Mouse (Mus musculus) forebrain, postnatal 0 days (tissue): ENCODE measurements around the gene Txk. TPM values are rescaled to one million over a fixed set of nuclear protein-coding genes. Genes with fewer than 3 reads are reported as not detected.
A peak's percentile ranks its signal among the peaks of the same experiment; 100 is the strongest.

Experiments
- ATAC-seq: fragments of 200-750 bp; cut with Nextera tagmentation; 2 replicates; pipeline ENCODE4 v1.8.0; 2017; ENCODE audit warnings: mild to moderate bottlenecking, moderate library complexity
- DNase-seq: peaks from one replicate; pipeline ENCODE4 v3.0.0-alpha.2; 2015
- H3K27ac ChIP-seq: fragments of 300-500 bp; sonication (generic); 2 replicates; pipeline ENCODE4 v1.5.1; 2014; ENCODE audit warnings: low read depth, mild to moderate bottlenecking, antibody characterized with exemption, low read length, moderate library complexity, mixed read lengths
- H3K27me3 ChIP-seq: fragments of 300-500 bp; sonication (generic); 2 replicates; pipeline ENCODE4 v1.6.1; 2014; ENCODE audit warnings: mild to moderate bottlenecking, low read length, mixed read lengths; ENCODE audit not compliant: insufficient read depth
- H3K36me3 ChIP-seq: fragments of 300-500 bp; sonication (generic); 2 replicates; pipeline ENCODE4 v1.6.1; 2014; ENCODE audit warnings: mild to moderate bottlenecking, moderate library complexity; ENCODE audit not compliant: insufficient read depth
- H3K4me1 ChIP-seq: fragments of 300-500 bp; sonication (generic); 2 replicates; pipeline ENCODE4 v1.6.1; 2014; ENCODE audit warnings: antibody characterized with exemption; ENCODE audit not compliant: insufficient read depth
- H3K4me2 ChIP-seq: fragments of 300-500 bp; sonication (generic); 2 replicates; pipeline ENCODE4 v1.6.1; 2014; ENCODE audit warnings: low read depth, mild to moderate bottlenecking, moderate library complexity
- H3K4me3 ChIP-seq: fragments of 300-500 bp; sonication (generic); 2 replicates; pipeline ENCODE4 v1.5.1; 2014; ENCODE audit warnings: low read depth, low read length, mixed read lengths
- H3K9ac ChIP-seq: fragments of 300-500 bp; sonication (generic); 2 replicates; pipeline ENCODE4 v1.6.1; 2014; ENCODE audit warnings: mild to moderate bottlenecking
- H3K9me3 ChIP-seq: fragments of 300-500 bp; sonication (generic); 2 replicates; pipeline ENCODE4 v1.6.1; 2016; ENCODE audit warnings: low read length
- CTCF ChIP-seq: sonication (generic); IDR thresholded peaks from 2 replicates; pipeline ENCODE4 v1.5.1; 2016; ENCODE audit warnings: antibody characterized with exemption, control low read depth, low read depth
- WGBS: fragments of 180-500 bp; shearing (Covaris S2); extraction: QIAGEN DNeasy Blood & Tissue Kit; methylation state at CpG from one replicate; pipeline ENCODE4 v1.1.7; 2014; 5-methylcytosine and 5-hydroxymethylcytosine counted together
- polyA plus RNA-seq: library from polyadenylated mRNA; unstranded; fragments of >200 nt; fragmentation: Nextera tagmentation; extraction: Ambion mirVana; gene quantifications from 2 replicates; pipeline ENCODE4 v1.2.1, GENCODE M21; 2015
- total RNA-seq: library from RNA; depleted of rRNA; stranded (reverse); fragments of >200 nt; gene quantifications from 2 replicates; pipeline ENCODE4 v1.2.3, GENCODE M21; 2014

Gene Txk
- total and polyA plus RNA-seq, 2 experiments from 2014 or later: 0.13 TPM; not detected in 1

DNA sequence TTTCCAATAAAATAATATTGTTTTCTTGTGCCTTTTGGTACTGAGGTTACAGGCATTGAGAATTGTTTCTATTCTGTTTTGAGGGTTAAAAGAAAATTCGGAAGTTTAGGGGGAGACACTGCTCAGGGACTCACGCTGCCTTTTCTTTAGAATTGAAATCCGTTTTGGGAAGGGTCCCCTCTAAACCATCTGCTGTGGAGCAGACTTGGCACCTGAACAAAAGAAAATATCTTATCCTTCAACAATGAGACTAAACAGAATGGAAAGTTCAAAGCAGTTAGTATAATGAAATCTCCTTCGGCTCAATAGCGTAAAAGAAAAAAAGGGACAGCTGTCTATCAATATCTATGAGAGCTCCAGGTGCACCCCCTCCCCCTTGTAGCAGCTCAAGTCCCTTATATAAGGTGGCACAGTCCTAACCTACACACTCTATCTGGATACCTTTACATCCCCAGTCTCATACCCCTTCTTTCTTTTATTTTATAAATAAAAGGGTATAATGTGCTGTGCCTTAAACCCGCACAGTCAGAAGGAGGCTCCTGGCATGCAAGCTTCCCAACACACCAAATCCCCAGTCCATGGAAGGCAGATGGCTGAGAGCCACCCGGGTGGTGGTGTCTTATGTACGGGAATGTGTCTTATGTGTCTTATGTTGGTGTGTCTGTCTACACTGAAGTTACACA is 81.4 kb downstream of the Txk start:
- 18% methylated on average over 8 of the region's 8 CpGs for WGBS
- no peaks in the 10 kb centered on the region for H3K27me3 ChIP-seq
- no peak overlapping the region for H3K4me3 ChIP-seq
- H3K4me1 ChIP-seq: no peaks in the 10 kb centered on the region
- no peak overlapping the region for H3K4me2 ChIP-seq
- H3K9me3 ChIP-seq: no peaks in the 10 kb centered on the region
- no peak overlapping the region for H3K9ac ChIP-seq
- H3K36me3 ChIP-seq: no peaks in the 10 kb centered on the region
- no peak overlapping the region for H3K27ac ChIP-seq
- no peak for TF ChIP-seq CTCF
- ATAC-seq (no peak), DNase-seq (peak; percentile 25)

DNA sequence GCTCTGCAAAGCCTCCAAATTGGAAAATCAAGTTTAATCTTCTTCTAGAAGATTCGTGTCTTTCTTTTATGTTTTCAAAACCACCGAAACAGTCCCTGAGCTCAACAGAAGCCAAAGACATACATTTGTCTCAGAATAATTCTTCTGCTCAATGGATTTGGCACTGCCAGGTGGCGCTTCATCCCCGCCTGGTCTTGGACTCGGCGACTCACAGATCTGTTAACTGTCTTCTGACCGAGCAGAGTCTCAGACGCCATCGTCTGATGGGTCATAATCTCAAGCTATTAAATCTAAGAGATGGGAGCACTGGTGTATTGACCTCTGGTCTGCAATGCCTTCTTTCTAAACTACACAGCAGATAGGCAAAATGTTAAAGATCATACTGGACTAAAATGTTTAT is 84.2 kb downstream of the Txk start:
- Histone ChIP-seq H3K9ac (no peak overlapping the region), H3K4me3 (no peak overlapping the region), H3K9me3 (no peaks in the 10 kb centered on the region), H3K27ac (no peak overlapping the region), H3K4me1 (no peaks in the 10 kb centered on the region), H3K4me2 (no peak overlapping the region), H3K36me3 (no peaks in the 10 kb centered on the region), H3K27me3 (no peaks in the 10 kb centered on the region)
- ATAC-seq (no peak), DNase-seq (no peak)
- WGBS: 69% methylated on average over 9 of the region's 9 CpGs
- no peak for TF ChIP-seq CTCF

GRCm38 (mm10) chr5:72666428-72666827 is 86.1 kb downstream of the Txk start:
- Histone ChIP-seq H3K4me1 (no peaks in the 10 kb centered on the region), H3K27ac (no peak overlapping the region), H3K27me3 (no peaks in the 10 kb centered on the region), H3K4me3 (no peak overlapping the region), H3K4me2 (no peak overlapping the region), H3K9ac (no peak overlapping the region), H3K9me3 (no peaks in the 10 kb centered on the region), H3K36me3 (no peaks in the 10 kb centered on the region)
- 61% methylated on average over 7 of the region's 7 CpGs for WGBS
- no peak for TF ChIP-seq CTCF
- ATAC-seq (no peak), DNase-seq (no peak)

DNA sequence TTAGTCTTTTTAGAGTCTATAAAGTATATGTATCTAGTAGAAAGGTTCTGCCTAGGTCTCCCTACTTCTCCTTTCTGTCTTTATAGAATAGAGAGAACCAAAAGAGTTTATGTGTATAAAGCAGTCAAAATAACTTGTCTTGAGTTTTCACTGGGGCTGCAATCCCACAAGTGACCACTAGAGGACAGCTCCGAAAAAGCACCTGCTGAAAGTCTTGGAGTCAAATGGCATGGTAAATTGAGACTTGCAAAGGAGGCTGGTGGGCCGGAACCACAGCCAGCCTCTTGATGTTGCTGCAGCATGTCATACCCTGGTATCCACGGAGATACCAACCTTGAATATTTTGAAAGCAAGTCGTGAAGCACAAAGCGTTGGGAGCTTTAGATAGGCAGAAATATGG is 87.3 kb downstream of the Txk start:
- DNase-seq: peak; percentile 55
- no peaks in the 10 kb centered on the region for H3K27me3 ChIP-seq
- no peak overlapping the region for H3K4me2 ChIP-seq
- TF ChIP-seq CTCF: peak; percentile 81
- H3K4me3 ChIP-seq: no peak overlapping the region
- no peak for ATAC-seq
- 24% methylated on average over 5 of the region's 5 CpGs for WGBS
- no peaks in the 10 kb centered on the region for H3K36me3 ChIP-seq
- H3K9ac ChIP-seq: no peak overlapping the region
- H3K27ac ChIP-seq: no peak overlapping the region
- no peaks in the 10 kb centered on the region for H3K4me1 ChIP-seq
- H3K9me3 ChIP-seq: no peaks in the 10 kb centered on the region

GRCm38 (mm10) chr5:72664854-72665253 is 87.7 kb downstream of the Txk start:
- Histone ChIP-seq H3K27me3 (no peaks in the 10 kb centered on the region), H3K9ac (no peak overlapping the region), H3K4me3 (no peak overlapping the region), H3K27ac (no peak overlapping the region), H3K36me3 (no peaks in the 10 kb centered on the region), H3K4me2 (no peak overlapping the region), H3K4me1 (no peaks in the 10 kb centered on the region), H3K9me3 (no peaks in the 10 kb centered on the region)
- 59% methylated on average over 3 of the region's 3 CpGs for WGBS
- no peak for TF ChIP-seq CTCF
- no peak for ATAC-seq
- no peak for DNase-seq

DNA sequence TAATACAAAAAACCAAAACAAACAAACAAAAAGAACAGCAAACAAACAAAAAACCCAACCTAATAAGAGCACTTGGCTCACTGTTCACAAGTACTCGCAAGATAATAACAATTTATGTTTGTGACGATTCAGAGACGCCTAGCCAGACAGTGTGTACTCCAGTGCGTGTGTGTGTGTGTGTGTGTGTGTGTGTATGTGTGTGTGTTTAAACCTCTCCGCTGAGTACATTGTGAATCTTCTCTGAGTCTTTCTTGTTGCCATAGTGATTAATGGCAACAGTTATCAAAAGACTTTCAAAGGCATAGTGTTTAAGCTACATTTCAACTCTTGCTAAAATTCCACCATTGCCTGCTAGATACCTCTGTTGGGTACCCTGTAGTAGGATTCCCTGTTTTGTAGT is 88.5 kb downstream of the Txk start:
- DNase-seq: peak; percentile 13
- H3K9me3 ChIP-seq: no peaks in the 10 kb centered on the region
- H3K27me3 ChIP-seq: no peaks in the 10 kb centered on the region
- no peaks in the 10 kb centered on the region for H3K36me3 ChIP-seq
- no peak overlapping the region for H3K9ac ChIP-seq
- 70% methylated on average over 5 of the region's 5 CpGs for WGBS
- ATAC-seq: peak; percentile 67
- no peak overlapping the region for H3K4me2 ChIP-seq
- H3K4me3 ChIP-seq: no peak overlapping the region
- TF ChIP-seq CTCF: no peak
- H3K4me1 ChIP-seq: no peaks in the 10 kb centered on the region
- no peak overlapping the region for H3K27ac ChIP-seq

GRCm38 (mm10) chr5:72661051-72661781 is 91.4 kb downstream of the Txk start:
- DNase-seq: no peak
- H3K4me1 ChIP-seq: no peaks in the 10 kb centered on the region
- WGBS: 87% methylated on average over 6 of the region's 6 CpGs
- H3K9me3 ChIP-seq: no peaks in the 10 kb centered on the region
- ATAC-seq: no peak
- H3K27ac ChIP-seq: no peak overlapping the region
- no peak overlapping the region for H3K9ac ChIP-seq
- TF ChIP-seq CTCF: no peak
- H3K36me3 ChIP-seq: no peaks in the 10 kb centered on the region
- H3K4me3 ChIP-seq: no peak overlapping the region
- H3K27me3 ChIP-seq: no peaks in the 10 kb centered on the region
- no peak overlapping the region for H3K4me2 ChIP-seq
